Mouse (Mus musculus): Measurements from ENCODE around the gene Camkv. TPM values are rescaled to one million over a fixed set of nuclear protein-coding genes. Genes with fewer than 3 reads are reported as not detected.
A peak's percentile ranks its signal among the peaks of the same experiment; 100 is the strongest.

Camkv gene
- polyA plus RNA-seq, 1 experiment from 2014 or later, result 1.9 TPM

DNA sequence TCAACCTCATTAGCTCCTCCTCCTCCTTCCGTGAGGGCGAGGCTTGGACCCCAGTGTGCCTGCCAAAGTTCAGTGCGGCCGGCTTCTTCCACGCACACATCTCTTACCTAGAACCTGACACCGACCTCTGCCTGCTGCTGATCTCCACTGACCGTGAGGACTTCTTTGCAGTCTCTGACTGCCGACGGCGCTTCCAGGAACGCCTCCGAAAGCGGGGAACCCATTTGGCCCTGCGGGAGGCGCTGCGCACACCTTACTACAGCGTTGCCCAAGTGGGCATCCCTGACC, 33.9 kb upstream of the Camkv start:
- no peak overlapping the region for H3K9ac ChIP-seq (ENCODE audit: low read length)
- H3K4me2 ChIP-seq (ENCODE audit: low read length), result peak overlapping the region; percentile 55
- no peak overlapping the region for H3K27ac ChIP-seq (ENCODE audit: low read depth)
- peaks cover 17% of the 10 kb centered on the region for H3K36me3 ChIP-seq (ENCODE audit: control insufficient read depth, insufficient read depth, low read length)
- H3K4me3 ChIP-seq (ENCODE audit: low read depth, low read length), result peak overlapping the region; percentile 27; the same call in 1 of the 2 replicates
- WGBS, result 20% methylated on average over 17 of the region's 17 CpGs
- DNase-seq (ENCODE audit: low spot score) (no peak), ATAC-seq (replicated peaks; ENCODE audit: low FRiP score, low TSS enrichment, low read depth) (no peak)
- peaks cover 10% of the 10 kb centered on the region for H3K4me1 ChIP-seq (replicated peaks; ENCODE audit: control insufficient read depth, insufficient read depth, low read length)
- peaks cover 16% of the 10 kb centered on the region for H3K27me3 ChIP-seq (replicated peaks; ENCODE audit: control insufficient read depth, insufficient read depth, low read length)
- no peaks in the 10 kb centered on the region for H3K9me3 ChIP-seq (ENCODE audit: control insufficient read depth, low read length)

DNA sequence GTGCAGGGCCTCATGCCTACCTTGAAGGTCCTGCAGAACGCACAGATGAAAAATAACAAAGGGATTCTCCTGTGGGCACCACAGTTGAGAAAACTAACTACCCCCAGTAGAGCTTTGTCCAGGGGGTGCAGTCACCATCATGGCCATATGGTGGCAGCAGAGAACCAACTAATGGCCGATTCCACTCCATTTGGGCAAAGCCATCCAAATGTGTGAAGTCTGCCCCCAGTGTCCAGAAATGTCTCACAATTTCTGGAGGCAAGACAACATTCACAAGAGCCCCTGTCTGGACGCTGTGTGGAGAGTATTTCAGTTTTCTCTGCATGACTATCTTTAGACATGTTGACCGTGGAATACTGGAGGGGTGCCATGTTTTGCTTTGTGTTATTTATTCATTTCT, 30.7 kb upstream of the Camkv start:
- ATAC-seq (replicated peaks; ENCODE audit: low FRiP score, low TSS enrichment, low read depth), result no peak; the same call in 1 of the 2 replicates
- H3K4me1 ChIP-seq (replicated peaks; ENCODE audit: control insufficient read depth, insufficient read depth, low read length), result peaks cover 35% of the 10 kb centered on the region
- 8% methylated on average over 4 of the region's 4 CpGs for WGBS

DNA sequence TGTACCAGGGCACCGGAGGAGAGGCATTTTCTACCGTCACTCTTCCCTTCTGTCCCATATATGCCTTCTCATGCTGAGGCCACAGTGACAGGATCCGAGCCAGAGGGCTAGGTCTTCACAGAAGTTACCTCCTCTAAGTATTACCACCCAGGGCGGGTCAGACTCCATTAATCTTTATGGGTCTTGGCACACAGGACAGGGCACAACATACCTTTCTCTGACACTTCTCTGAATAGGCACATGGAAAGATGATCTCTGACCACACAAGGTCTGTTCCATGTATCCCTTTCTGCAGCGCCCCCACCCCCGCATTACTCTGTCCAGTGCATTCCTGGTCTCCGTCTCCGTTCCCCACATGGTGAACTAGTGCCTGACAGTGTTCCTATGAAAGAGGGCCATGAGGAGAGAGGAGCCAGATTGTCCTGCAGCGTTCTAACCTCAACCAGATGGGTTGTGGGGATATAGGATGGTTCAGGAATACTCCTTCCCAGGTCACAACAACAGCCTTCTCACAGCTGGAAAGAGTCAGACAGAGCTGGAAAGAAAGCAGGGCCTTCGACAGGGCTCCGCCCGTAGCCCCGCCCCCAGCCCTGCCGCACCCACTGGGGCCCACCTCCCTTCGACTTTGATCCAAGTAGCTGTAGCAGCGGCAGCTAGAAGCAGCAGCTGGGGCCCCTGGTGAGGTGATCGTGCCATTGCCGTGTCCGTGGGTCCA, 29.1 kb upstream of the Camkv start, which contains the start of gene Mst1r:
Mst1r (plus strand) TSS at position 622 of the 715 bp plus-strand sequence.
- ATAC-seq (replicated peaks; ENCODE audit: low FRiP score, low TSS enrichment, low read depth) (peak; percentile 82), DNase-seq (ENCODE audit: low spot score) (peak; percentile 92)
- Histone ChIP-seq H3K9me3 (ENCODE audit: control insufficient read depth, low read length) (no peaks in the 10 kb centered on the region), H3K4me3 (ENCODE audit: low read depth, low read length) (peak within 1 kb of the TSS; percentile 47), H3K36me3 (ENCODE audit: control insufficient read depth, insufficient read depth, low read length) (no peaks in the 10 kb centered on the region), H3K4me2 (ENCODE audit: low read length) (peak within 1 kb of the TSS; percentile 76), H3K4me1 (replicated peaks; ENCODE audit: control insufficient read depth, insufficient read depth, low read length) (peaks cover 43% of the 10 kb centered on the region), H3K27ac (ENCODE audit: low read depth) (peak within 1 kb of the TSS; percentile 75), H3K9ac (ENCODE audit: low read length) (peak within 1 kb of the TSS; percentile 46; the same call in 1 of the 2 replicates), H3K27me3 (replicated peaks; ENCODE audit: control insufficient read depth, insufficient read depth, low read length) (no peaks in the 10 kb centered on the region)
- 17% methylated on average over 19 of the region's 19 CpGs for WGBS

More for the DNA sequence above, 30.7 kb upstream of the Camkv start:
- Histone ChIP-seq H3K27ac (ENCODE audit: low read depth) (no peak overlapping the region), H3K4me2 (ENCODE audit: low read length) (no peak overlapping the region), H3K36me3 (ENCODE audit: control insufficient read depth, insufficient read depth, low read length) (peaks cover 9% of the 10 kb centered on the region; the same call in 1 of the 2 replicates), H3K9ac (ENCODE audit: low read length) (no peak overlapping the region), H3K27me3 (replicated peaks; ENCODE audit: control insufficient read depth, insufficient read depth, low read length) (peaks cover 16% of the 10 kb centered on the region), H3K4me3 (ENCODE audit: low read depth, low read length) (no peak overlapping the region), H3K9me3 (ENCODE audit: control insufficient read depth, low read length) (no peaks in the 10 kb centered on the region)
- peak; percentile 98 for DNase-seq (ENCODE audit: low spot score)

DNA sequence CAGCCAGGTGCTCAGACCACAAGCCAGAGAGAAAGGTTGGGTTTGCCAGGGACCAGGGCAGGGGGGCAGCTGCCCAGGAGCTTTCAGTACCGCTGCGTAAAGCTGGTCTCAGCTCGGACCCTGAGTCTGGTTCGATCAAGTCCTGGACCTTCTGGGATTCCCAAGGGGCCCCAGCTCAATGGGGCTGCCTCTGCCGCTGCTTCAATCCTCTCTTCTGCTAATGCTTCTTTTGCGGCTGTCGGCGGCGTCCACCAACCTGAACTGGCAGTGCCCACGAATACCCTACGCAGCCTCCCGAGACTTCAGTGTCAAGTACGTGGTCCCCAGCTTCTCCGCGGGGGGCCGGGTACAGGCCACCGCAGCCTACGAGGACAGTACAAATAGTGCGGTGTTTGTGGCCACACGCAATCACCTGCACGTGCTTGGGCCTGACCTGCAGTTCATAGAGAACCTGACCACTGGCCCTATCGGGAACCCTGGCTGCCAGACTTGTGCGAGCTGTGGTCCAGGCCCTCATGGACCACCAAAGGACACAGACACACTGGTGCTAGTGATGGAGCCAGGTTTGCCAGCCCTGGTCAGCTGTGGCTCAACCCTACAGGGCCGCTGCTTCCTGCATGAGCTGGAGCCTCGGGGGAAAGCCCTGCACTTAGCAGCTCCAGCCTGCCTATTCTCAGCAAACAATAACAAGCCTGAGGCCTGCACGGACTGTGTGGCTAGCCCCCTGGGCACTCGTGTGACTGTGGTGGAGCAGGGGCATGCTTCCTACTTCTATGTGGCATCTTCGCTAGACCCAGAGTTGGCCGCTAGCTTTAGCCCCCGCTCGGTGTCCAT, 28.3 kb upstream of the Camkv start:
- Histone ChIP-seq H3K27me3 (replicated peaks; ENCODE audit: control insufficient read depth, insufficient read depth, low read length) (no peaks in the 10 kb centered on the region), H3K27ac (ENCODE audit: low read depth) (peak overlapping the region; percentile 75), H3K4me3 (ENCODE audit: low read depth, low read length) (peak overlapping the region; percentile 47), H3K4me1 (replicated peaks; ENCODE audit: control insufficient read depth, insufficient read depth, low read length) (peaks cover 43% of the 10 kb centered on the region), H3K9ac (ENCODE audit: low read length) (peak overlapping the region; percentile 46; the same call in 1 of the 2 replicates), H3K36me3 (ENCODE audit: control insufficient read depth, insufficient read depth, low read length) (no peaks in the 10 kb centered on the region), H3K9me3 (ENCODE audit: control insufficient read depth, low read length) (no peaks in the 10 kb centered on the region), H3K4me2 (ENCODE audit: low read length) (peak overlapping the region; percentile 76)
- ATAC-seq (replicated peaks; ENCODE audit: low FRiP score, low TSS enrichment, low read depth) (no peak; the same call in 1 of the 2 replicates), DNase-seq (ENCODE audit: low spot score) (no peak)
- WGBS, result 42% methylated on average over 31 of the region's 31 CpGs

DNA sequence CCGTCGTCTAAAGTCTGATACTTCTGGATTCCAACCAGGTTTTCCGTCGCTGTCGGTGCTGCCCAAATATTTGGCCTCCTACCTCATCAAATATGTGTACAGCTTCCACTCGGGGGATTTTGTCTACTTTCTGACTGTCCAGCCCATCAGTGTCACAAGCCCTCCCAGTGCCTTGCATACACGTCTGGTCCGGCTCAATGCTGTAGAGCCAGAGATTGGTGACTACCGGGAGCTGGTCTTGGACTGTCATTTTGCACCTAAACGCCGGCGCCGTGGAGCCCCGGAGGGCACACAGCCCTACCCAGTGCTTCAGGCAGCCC, 27.7 kb upstream of the Camkv start:
- 62% methylated on average over 14 of the region's 14 CpGs for WGBS
- H3K9ac ChIP-seq (ENCODE audit: low read length), result 0 out of 2 replicates have a peak overlapping the region, but pooled peaks have one; percentile 18
- H3K27ac ChIP-seq (ENCODE audit: low read depth), result 0 out of 2 replicates have a peak overlapping the region, but pooled peaks have one; percentile 30
- H3K36me3 ChIP-seq (ENCODE audit: control insufficient read depth, insufficient read depth, low read length), result peaks cover 3% of the 10 kb centered on the region; the same call in 1 of the 2 replicates
- no peaks in the 10 kb centered on the region for H3K9me3 ChIP-seq (ENCODE audit: control insufficient read depth, low read length)
- H3K4me1 ChIP-seq (replicated peaks; ENCODE audit: control insufficient read depth, insufficient read depth, low read length), result peaks cover 43% of the 10 kb centered on the region
- DNase-seq (ENCODE audit: low spot score), result no peak
- no peaks in the 10 kb centered on the region for H3K27me3 ChIP-seq (replicated peaks; ENCODE audit: control insufficient read depth, insufficient read depth, low read length)
- no peak for ATAC-seq (replicated peaks; ENCODE audit: low FRiP score, low TSS enrichment, low read depth)
- H3K4me2 ChIP-seq (ENCODE audit: low read length), result peak overlapping the region; percentile 76
- H3K4me3 ChIP-seq (ENCODE audit: low read depth, low read length), result peak overlapping the region; percentile 47

DNA sequence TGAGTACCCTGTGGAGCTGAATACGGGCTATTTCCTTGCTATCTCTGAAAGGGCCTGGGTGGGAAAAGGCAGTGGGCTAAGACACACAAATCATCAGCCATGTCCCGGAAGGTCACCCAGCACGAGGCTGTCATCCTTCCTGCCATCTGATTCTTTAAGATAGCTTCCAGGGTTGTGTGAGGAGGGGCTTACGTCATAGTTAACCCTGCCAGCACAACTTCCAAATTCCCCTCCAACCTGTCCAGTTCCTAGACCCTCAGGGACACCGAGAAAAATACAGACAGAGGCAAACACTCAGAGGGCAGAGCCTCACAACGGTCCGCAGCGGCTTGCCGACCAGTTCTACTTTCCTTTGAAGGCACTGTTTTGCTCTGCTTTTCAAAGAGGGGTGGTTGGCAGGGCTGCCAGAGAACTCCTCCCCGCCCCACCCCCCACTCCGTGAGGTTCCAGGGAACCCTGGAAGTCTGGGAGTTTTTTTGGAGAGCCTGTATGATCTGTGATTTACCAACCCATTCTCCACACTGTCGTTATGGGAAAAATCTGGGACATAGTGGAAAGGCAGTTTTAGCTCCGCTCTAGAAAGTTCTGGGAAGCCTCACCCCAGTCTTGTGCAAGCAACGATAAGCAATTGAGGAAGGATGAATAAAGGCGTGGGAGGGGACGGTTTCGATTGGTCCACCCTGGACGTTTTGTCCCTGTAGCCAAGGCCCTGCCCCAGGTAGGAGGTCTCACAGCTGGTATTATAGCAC, 26.9 kb upstream of the Camkv start:
- H3K27ac ChIP-seq (ENCODE audit: low read depth), result peak overlapping the region; percentile 5; the same call in 1 of the 2 replicates
- DNase-seq (ENCODE audit: low spot score) (no peak), ATAC-seq (replicated peaks; ENCODE audit: low FRiP score, low TSS enrichment, low read depth) (no peak)
- peak overlapping the region; percentile 47 for H3K4me3 ChIP-seq (ENCODE audit: low read depth, low read length)
- H3K4me2 ChIP-seq (ENCODE audit: low read length), result peak overlapping the region; percentile 76
- H3K9ac ChIP-seq (ENCODE audit: low read length), result no peak overlapping the region
- peaks cover 43% of the 10 kb centered on the region for H3K4me1 ChIP-seq (replicated peaks; ENCODE audit: control insufficient read depth, insufficient read depth, low read length)
- no peaks in the 10 kb centered on the region for H3K9me3 ChIP-seq (ENCODE audit: control insufficient read depth, low read length)
- H3K27me3 ChIP-seq (replicated peaks; ENCODE audit: control insufficient read depth, insufficient read depth, low read length), result no peaks in the 10 kb centered on the region
- 26% methylated on average over 18 of the region's 18 CpGs for WGBS
- peaks cover 5% of the 10 kb centered on the region; the same call in 1 of the 2 replicates for H3K36me3 ChIP-seq (ENCODE audit: control insufficient read depth, insufficient read depth, low read length)

DNA sequence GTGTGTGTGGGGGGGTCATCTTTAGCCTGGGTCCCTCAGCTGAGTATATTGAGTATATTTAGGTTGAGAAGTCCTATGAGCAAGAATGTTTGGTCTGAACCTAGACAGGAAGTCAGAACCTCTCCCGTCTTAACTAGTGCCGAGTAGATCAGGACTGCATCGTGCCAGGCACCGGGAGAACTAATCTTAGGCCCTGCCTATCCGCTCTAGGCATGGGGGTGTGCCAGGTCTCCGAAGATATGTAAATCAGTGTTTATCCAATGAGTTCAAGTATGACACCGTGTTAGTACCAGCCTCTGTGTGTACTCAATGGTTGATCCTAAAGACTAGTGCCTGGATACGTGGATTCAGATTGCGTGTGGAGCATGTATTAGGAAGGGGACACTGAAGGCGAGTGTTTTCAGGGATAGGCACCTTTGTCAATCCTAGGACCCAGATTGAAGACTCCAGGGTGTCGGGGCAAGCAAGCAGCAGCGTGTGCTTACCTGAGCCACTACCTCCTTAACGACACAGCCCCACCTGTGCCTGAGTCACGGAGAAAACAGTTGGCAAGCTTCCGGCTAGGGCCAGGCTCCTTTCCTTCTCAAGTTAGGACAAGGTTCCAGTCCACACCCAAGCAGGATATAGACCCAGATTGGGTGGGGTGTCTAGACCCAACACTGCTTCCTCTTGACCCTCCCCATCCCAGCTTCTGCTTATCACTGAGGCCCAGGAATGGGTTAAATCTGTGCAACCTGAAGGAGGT, 25.3 kb upstream of the Camkv start:
- DNase-seq (ENCODE audit: low spot score) (no peak), ATAC-seq (replicated peaks; ENCODE audit: low FRiP score, low TSS enrichment, low read depth) (no peak)
- Histone ChIP-seq H3K27me3 (replicated peaks; ENCODE audit: control insufficient read depth, insufficient read depth, low read length) (no peaks in the 10 kb centered on the region), H3K9ac (ENCODE audit: low read length) (no peak overlapping the region), H3K9me3 (ENCODE audit: control insufficient read depth, low read length) (no peaks in the 10 kb centered on the region), H3K4me2 (ENCODE audit: low read length) (peak overlapping the region; percentile 76), H3K4me1 (replicated peaks; ENCODE audit: control insufficient read depth, insufficient read depth, low read length) (peaks cover 39% of the 10 kb centered on the region), H3K36me3 (ENCODE audit: control insufficient read depth, insufficient read depth, low read length) (peaks cover 5% of the 10 kb centered on the region; the same call in 1 of the 2 replicates), H3K27ac (ENCODE audit: low read depth) (peak overlapping the region; percentile 43; the same call in 1 of the 2 replicates), H3K4me3 (ENCODE audit: low read depth, low read length) (no peak overlapping the region)
- whole genome bisulfite sequencing, result 73% methylated on average over 15 of the region's 15 CpGs
